Mouse (Mus musculus) cerebellum, adult 9-11 months (tissue): Measurements from ENCODE around the gene Gdf9.

Experiments used
- DNase-seq: peaks from one replicate; pipeline ENCODE4 v3.0.0; 2022

Gdf9 gene

DNA sequence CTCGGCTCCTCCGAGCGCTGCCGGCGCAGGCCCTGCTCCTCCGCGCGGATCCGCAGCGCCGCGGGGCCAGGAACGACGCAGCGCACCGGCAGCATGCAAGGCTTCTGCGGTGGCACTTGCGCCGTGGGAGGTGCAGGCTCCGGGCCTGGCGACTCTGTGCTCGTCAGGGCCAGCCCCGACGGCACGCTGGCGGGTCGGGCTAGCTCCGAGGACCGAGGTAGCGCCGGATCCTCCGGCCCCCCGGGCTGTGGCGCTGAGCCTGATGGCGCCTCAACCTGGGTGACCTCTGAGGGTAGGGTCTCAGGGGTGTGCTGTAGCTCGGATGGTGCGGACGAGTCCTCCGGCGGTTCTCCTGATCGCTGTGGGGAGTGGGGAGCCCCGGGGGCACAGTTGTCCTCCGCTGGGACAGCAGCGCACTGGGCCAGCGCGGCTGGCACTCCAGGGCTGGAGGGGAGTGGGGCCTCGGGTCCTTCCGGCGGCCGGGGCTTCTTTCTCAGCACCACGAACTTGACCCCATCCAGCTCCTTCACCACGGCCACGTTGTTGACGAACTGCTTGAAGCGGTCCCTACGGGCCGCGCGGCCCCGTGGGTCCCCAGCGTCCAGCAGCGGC, 48.5 kb downstream of the Gdf9 start:
- peak; percentile 69 for DNase-seq

- DNase-seq: peak; percentile 90
Observed at GRCm38 (mm10) chr11:53479783-53480301, 49.0 kb downstream of the Gdf9 start, which contains the start of the genes Gm9945 and Sowaha. TSS of gene Gm9945 (plus strand) at chr11:53480166. TSS of gene Sowaha (minus strand) at chr11:53480274.

DNA sequence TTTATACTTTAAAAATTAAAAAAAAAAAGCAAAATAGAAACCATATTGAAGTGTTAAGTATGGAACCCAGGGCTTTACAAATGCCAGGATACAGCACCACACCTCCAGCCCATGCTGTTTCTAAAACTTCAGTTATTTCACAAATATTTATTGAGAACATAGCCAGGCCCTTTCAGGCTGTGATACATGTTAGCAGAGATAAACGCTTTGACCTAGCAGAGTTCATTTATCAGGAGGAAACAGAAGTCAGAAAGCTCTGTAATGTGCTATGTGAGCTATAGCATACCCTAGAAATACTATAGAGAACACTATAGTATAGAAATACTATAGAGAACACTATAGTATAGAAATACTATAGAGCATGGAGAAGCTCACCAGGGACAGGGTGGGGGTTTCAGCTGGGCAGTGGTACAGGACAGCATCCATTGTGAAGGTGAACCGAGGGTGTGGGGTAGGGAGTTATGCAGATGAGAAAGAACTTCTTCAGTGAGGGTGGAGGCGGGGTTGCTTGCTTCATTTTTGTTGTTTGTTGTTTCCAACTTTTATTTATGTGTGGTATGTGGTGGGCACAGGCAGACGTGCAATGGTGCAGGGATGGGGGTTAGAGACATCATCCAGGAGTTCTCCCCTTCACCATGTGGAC, 50.4 kb downstream of the Gdf9 start:
- no peak for DNase-seq

DNA sequence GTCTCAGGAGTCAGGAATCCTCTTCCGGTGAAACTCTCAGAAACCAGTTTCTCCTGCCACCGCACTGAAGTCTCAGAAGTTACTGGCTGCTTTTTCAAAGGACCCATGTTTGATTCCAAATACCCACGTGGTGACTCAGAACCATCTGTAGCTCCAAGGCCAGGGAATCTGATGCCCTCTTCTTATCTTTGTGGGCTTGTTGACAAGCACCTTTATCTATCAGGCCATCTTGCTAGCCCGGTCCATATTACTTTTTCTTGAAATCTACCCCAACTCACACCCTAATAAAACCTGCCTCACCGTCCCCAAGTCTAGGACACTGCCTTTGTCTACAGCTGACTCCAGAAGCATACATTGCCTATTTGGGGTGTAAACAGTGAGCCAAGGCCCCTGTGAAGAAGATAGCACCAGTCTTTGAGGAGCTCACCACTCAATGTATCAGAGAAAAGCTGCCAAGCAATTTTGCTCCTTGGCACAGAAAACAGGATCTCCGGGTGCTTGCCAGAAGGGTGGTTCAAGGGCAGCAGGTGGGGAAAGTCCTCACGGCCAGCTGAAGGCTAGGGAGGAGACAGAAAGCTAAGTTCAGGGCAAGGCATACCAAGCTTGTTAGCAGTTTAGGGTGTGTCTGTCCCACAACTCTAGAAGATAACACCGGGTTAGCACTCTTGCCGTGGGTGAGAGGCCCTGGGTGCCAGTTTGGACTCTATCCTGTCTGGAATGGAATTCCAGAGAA, 52.5 kb downstream of the Gdf9 start:
- peak; percentile 81 for DNase-seq

DNA sequence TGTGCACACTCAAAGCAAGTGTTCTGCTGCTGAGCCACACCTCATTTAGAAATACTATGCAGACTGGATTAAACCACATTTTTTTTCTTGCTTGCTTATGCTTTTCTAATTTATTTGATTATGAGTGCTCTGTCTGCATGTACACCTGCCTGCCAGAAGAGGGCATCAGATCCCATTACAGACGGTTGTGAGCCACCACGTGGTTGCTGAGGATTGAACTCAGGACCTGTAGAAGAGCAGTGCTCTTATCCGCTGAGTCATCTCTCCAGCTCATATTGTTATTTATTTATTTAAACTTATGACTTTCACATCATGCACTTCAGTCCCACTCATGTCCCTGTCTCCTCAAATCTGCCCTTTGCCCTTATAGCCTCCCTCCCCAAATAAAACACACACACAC, 54.9 kb downstream of the Gdf9 start:
- DNase-seq: no peak

GRCm38 (mm10) chr11:53486351-53486750, 55.5 kb downstream of the Gdf9 start:
- DNase-seq: no peak

DNA sequence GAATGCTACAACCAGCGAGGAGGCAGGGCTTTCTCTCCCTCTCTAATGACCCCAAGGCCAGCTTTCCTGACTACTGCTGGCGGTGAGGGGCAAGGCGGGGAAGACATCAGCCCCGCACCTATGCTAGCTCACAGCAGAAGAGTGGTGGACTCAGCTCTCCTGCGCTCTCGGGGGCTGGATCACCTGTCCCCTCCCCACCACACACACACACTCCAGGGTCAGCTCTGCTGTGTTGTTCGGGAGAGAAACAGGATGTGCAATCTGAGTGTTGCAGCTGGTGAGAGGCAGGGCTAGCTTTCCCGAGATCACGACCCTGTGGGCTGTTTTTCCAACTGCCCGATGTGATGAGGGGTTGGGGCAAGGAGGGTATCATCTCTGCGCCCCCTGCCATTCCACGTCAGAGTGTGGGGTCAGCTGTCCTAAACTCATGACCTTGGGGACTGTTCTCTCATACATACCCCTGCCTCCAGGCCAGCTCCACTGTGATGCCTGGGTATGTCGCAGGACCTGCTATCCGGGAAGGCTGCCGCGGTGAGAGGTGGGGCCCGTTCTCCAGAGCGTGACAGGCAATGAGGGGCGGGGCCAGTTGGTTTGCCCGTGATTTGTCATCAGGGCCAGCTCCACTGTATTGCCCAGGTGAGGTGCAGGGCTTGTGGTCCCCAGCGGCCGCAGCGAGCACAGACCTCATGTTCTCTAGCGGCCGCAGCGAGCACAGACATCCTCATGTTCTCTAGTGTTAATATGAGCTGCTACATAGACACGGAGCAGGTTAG, 56.2 kb downstream of the Gdf9 start:
- DNase-seq: peak; percentile 92
